Mouse (Mus musculus) cerebellum, postnatal 25 days (tissue): ENCODE measurements at regions not wholly inside any gene's neighbourhood (a gene's known extent, or its start where the extent isn't known, plus 50 kb on each side); places are given as distances from the start of the nearest gene placed in this dataset.

Experiments
- DNase-seq, 2 experiments: peaks; one replicate each; pipeline ENCODE4 v3.0.0; 2021; ENCODE audit warnings: mixed read lengths in 2 of 2

- DNase-seq: no peak
Measured at GRCm38 (mm10) chr8:26888050-26888449, 89.1 kb upstream of the Zfp703 start.

GRCm38 (mm10) chr8:26891881-26892280 lies 85.2 kb upstream of the Zfp703 start:
- DNase-seq: peak; percentile 84 to 90

DNA sequence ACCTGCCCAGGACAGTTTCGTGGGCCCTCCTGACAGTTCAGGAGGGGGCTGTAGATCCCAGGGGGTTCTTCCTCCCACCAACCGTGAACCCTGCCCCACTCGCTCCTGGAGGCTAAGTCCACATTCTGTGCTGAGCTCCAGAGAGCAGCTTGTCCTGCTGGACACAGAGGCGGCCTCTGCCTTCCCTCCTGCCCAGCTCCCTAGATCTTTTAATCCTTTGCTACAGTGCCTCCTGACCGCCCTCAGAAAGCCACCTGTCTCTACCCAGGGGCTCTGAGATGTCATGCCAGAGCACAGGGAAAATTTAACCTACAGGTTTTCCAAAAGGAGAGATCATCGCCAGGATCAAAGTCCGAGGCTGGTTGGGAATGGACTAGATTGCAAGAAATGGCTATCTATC lies 84.7 kb upstream of the Zfp703 start:
- peak; percentile 50 for DNase-seq

DNA sequence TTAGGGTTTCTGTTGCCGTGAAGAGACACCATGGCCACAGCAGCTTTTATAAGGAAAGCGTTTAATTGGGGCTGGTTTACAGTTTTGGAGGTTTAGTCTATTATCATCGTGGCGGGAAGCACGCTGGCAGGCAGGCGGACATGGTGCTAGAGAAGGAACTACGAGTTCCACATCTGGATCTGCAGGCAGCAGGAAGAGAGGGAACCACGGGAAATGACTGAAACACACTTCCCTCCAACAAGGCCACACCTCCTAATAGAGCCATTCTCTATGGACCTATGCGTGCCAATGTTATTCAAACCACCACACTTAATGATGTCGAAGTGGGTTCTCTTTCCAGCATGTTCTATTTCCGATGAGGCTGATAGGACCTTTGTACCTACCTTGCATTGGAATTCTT lies 81.3 kb upstream of the Zfp703 start:
- no peak for DNase-seq

GRCm38 (mm10) chr8:26903289-26903688 lies 73.8 kb upstream of the Zfp703 start:
- no peak for DNase-seq

- no peak for DNase-seq
Measured at GRCm38 (mm10) chr8:26906257-26906656, 70.9 kb upstream of the Zfp703 start.

GRCm38 (mm10) chr8:26907347-26908170 lies 69.6 kb upstream of the Zfp703 start:
- DNase-seq: no peak

DNA sequence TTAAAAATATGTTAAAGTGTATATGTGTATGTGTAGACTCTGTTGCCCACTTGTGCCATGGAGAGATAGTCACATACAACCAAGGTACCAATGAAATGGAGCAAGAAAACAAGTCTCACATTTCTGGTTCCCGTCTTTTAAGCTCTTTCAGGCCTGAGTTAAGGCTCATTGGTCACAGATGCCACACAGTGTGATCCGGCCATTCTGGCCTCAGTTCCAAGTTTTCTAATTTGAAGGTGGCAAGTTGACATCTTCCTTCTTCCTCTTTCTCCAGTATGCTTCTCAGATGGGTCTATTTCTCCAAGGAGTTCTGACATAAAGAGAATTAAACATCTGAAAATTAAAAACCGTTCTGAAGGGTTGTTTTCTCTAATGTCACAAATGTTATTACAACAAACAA lies 66.9 kb upstream of the Zfp703 start:
- DNase-seq: peak; percentile 30 to 51

DNA sequence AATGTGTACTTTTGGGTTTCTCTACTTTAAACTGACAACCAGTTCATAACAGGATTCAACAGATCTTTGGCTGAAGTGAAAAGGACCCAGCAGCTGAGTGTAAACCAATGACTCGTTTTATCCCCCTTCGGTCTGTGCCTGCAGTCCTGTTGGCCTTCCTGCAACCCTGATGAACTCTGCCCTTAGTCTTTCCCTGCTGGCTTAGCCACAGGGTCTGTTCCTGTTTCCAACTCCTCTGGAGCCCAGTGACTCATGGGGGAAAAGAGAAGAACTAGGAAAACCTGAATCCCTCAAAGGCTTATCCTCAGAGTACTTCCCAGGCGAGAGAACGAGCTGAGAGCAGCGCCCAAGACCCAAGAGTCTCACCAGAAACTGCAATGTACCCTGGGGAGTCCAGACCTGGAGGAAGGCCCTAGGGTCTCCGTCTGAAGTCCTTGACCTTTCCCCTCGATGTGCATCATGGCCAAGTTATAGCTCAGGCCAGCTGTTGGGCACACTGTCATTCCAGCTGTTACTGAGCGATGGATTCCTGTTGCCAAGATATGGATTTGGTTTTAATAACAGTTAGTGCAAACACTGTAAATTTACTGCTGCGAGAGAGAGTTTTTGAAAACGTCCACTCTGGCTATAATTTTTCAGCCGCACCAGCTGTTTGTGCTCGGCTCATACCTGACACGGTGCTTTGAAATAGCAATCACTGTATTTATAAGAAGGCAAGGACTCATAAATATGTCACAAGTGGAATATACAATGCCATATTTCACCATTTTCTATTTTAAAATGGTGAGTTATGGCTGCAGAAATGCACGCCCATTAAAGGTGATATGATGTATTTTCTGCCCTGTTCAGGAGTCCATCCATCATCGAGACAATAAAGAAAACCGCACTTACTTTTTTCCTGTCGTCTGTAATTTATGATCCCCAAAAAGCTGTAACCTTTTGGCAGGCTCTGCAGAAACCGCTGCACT lies 63.3 kb upstream of the Zfp703 start:
- no peak for DNase-seq

DNA sequence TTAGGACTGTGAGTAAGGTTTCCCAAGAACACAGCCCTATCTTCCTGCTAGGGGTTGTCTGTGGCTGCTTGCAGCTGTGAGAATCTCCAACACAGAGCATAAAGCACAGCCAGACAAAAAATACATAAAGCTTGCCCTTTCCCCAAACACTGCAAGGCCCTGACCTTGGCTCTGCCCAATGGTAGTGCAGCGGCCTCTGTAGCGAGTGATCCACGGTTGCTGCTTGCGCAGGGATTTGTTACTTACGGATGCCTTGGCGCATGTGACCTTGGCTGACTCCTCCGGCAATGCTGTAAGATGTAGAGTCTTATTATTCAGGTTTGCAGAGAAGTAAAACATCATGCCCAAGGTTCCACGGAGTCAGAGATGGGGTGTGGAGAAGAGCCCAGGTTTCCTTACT lies 61.4 kb upstream of the Zfp703 start:
- no peak for DNase-seq

GRCm38 (mm10) chr8:26921531-26922177 lies 55.5 kb upstream of the Zfp703 start:
- no peak for DNase-seq

- no peak for DNase-seq
Measured at GRCm38 (mm10) chr8:26922178-26922540, 55.0 kb upstream of the Zfp703 start.

DNA sequence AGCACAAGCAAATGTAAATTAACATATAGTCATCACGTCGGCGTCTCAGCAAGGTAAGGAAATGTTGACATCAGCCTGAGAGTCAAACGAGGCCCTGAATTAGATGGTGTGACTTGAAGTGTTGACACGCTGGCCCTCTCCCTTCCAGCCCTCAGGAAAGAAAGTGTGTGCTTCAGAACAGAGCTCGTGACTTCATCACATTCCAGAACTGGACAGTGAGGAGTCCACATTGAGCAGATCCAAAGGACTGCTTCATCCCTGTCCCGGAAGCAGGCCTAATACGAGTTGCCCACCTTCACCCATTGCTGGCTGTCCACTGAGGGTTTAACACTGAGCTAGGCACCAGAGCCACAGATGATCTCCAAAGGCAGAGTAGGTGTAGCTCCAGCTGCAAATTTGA lies 54.0 kb upstream of the Zfp703 start:
- no peak for DNase-seq
